8 mouse cellular contexts compared by ENCODE assay signal in the genomic region with DNA sequence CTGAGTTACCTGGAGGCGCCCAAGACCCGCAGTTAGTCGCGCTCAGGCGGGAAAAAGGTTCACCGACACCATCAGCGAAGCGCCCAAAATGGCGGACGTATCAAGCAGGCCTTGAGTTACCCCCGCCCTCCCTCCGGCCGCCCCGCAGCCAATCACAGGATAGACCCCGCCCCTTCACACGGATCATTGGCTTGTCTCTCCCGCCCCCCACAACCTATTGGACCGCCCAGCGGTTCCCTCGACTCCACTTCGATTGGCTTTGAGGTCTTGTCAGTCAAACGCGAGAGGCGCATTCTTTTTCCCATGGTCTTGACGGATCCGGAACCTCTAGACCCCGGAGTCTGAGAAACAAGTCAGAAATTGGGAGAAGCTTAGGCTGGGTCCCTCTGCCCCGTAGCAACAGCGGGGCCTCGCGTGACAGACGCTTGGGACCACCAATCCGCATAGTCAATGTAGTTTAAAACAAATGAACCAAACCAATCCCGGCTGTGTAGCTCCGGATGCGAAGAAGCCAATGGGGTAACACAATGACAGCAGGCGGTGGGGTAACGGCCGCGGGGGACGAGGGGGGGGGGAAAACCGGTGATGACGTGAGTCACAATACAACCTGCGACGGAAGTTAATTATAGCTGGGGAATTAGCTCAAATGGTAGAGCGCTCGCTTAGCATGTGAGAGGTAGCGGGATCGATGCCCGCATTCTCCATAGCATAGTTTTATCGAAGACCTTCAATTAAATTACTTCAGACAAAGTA. TPM values are rescaled to one million over a fixed set of nuclear protein-coding genes. Genes with fewer than 3 reads are reported as not detected.
DNase-seq lines count a peak whose midpoint lies in the region; ATAC-seq and TF ChIP-seq lines count a peak whose summit lies in the region.

A gene (minus strand): TSS at position 118 of the 753 bp plus-strand sequence.

- H3K9ac ChIP-seq in embryonic facial prominence, embryonic 15.5 days, result peak within 1 kb of the TSS; percentile 59
- peak within 1 kb of the TSS; percentile 91 for H3K9ac ChIP-seq in limb, embryonic 14.5 days (ENCODE audit: low read depth, low read length, severe bottlenecking)
- H3K9ac ChIP-seq in midbrain, postnatal 0 days (replicated peaks; ENCODE audit: low read length, poor library complexity, severe bottlenecking), result peak within 1 kb of the TSS; percentile 81

- peaks cover 1% of the 10 kb centered on the region for H3K4me1 ChIP-seq in bone marrow, adult 2 months (ENCODE audit: control insufficient read depth, insufficient read depth, low read length)
- peaks cover 21% of the 10 kb centered on the region for H3K4me1 ChIP-seq in embryonic facial prominence, embryonic 15.5 days
- peaks cover 19% of the 10 kb centered on the region for H3K4me1 ChIP-seq in limb, embryonic 14.5 days (ENCODE audit: control insufficient read depth, insufficient read depth, low read length)
- peaks cover 13% of the 10 kb centered on the region; the same call in 1 of the 2 replicates for H3K4me1 ChIP-seq in midbrain, postnatal 0 days (ENCODE audit: insufficient read depth, low read length)

- no peaks in the 10 kb centered on the region for H3K27me3 ChIP-seq in embryonic facial prominence, embryonic 15.5 days
- no peaks in the 10 kb centered on the region for H3K27me3 ChIP-seq in limb, embryonic 14.5 days (ENCODE audit: control insufficient read depth, insufficient read depth, low read length)
- no peaks in the 10 kb centered on the region for H3K27me3 ChIP-seq in midbrain, postnatal 0 days (ENCODE audit: insufficient read depth, low read length)

- peak; percentile 98 for ATAC-seq in embryonic facial prominence, embryonic 15.5 days (ENCODE audit: insufficient number of reproducible peaks, low FRiP score, low TSS enrichment, low read depth)
- peak; percentile 95 for ATAC-seq in limb, embryonic 14.5 days (ENCODE audit: low FRiP score, low read depth)
- peak; percentile 97 for ATAC-seq in midbrain, postnatal 0 days (ENCODE audit: low FRiP score)

- no peak for TF ChIP-seq CTCF in bone marrow, adult 2 months (IDR thresholded peaks at IDR 0.05; ENCODE audit: control insufficient read depth, insufficient read depth, low read length)
- TF ChIP-seq CTCF in midbrain, postnatal 0 days (IDR thresholded peaks at IDR 0.05), result no peak

- H3K27ac ChIP-seq in bone marrow, adult 2 months (ENCODE audit: control insufficient read depth, insufficient read depth, low read depth, low read length, poor library complexity), result peak within 1 kb of the TSS; percentile 95
- peak within 1 kb of the TSS; percentile 95 for H3K27ac ChIP-seq in embryonic facial prominence, embryonic 15.5 days (replicated peaks)
- H3K27ac ChIP-seq in limb, embryonic 14.5 days (replicated peaks; ENCODE audit: low read depth, low read length), result peak within 1 kb of the TSS; percentile 96
- H3K27ac ChIP-seq in midbrain, postnatal 0 days (ENCODE audit: low read depth, low read length), result peak within 1 kb of the TSS; percentile 92

- peak within 1 kb of the TSS; percentile 80 for H3K4me3 ChIP-seq in bone marrow, adult 2 months (replicated peaks; ENCODE audit: control insufficient read depth, low read depth, low read length)
- peak within 1 kb of the TSS; percentile 78 for H3K4me3 ChIP-seq in embryonic facial prominence, embryonic 15.5 days (replicated peaks)
- H3K4me3 ChIP-seq in limb, embryonic 14.5 days (replicated peaks; ENCODE audit: low read length), result peak within 1 kb of the TSS; percentile 93
- H3K4me3 ChIP-seq in midbrain, postnatal 0 days (ENCODE audit: low read depth, low read length), result peak within 1 kb of the TSS; percentile 95

- WGBS in bone marrow, adult 2 months, result under 1% methylated on average over 51 of the region's 51 CpGs
- under 1% methylated on average over 50 of the region's 51 CpGs for WGBS in embryonic facial prominence, embryonic 15.5 days
- under 1% methylated on average over 45 of the region's 51 CpGs for WGBS in limb, embryonic 14.5 days
- under 1% methylated on average over 49 of the region's 51 CpGs for WGBS in midbrain, postnatal 0 days

- no peaks in the 10 kb centered on the region for H3K9me3 ChIP-seq in embryonic facial prominence, embryonic 15.5 days (replicated peaks)
- H3K9me3 ChIP-seq in limb, embryonic 14.5 days (ENCODE audit: control insufficient read depth, low read length), result no peaks in the 10 kb centered on the region
- no peaks in the 10 kb centered on the region for H3K9me3 ChIP-seq in midbrain, postnatal 0 days (ENCODE audit: low read length)

- DNase-seq in 416B (ENCODE audit: low read depth), result peak; percentile 100
- DNase-seq in heart, adult 8-10 months (ENCODE audit: low spot score), result peak; percentile 98
- peak; percentile 99 for DNase-seq in kidney, adult 9 months
- DNase-seq in limb, embryonic 14.5 days (ENCODE audit: low spot score), result peak; percentile 100
- peak; percentile 100 for DNase-seq in midbrain, postnatal 0 days (ENCODE audit: low spot score)
- DNase-seq in spleen, postnatal 14 days (ENCODE audit: low spot score in 2 of 2), result peak; percentile 94 to 96

- H3K36me3 ChIP-seq in embryonic facial prominence, embryonic 15.5 days, result no peaks in the 10 kb centered on the region
- H3K36me3 ChIP-seq in limb, embryonic 14.5 days (ENCODE audit: control insufficient read depth, insufficient read depth, low read length), result no peaks in the 10 kb centered on the region
- no peaks in the 10 kb centered on the region for H3K36me3 ChIP-seq in midbrain, postnatal 0 days (ENCODE audit: insufficient read depth, low read length)

- H3K4me2 ChIP-seq in embryonic facial prominence, embryonic 15.5 days (replicated peaks), result peak within 1 kb of the TSS; percentile 74
- H3K4me2 ChIP-seq in limb, embryonic 14.5 days (replicated peaks; ENCODE audit: low read depth, low read length, severe bottlenecking), result peak within 1 kb of the TSS; percentile 81
- peak within 1 kb of the TSS; percentile 76 for H3K4me2 ChIP-seq in midbrain, postnatal 0 days (ENCODE audit: low read depth, low read length, poor library complexity, severe bottlenecking)

- peak; percentile 79; the same call in 1 of the 2 replicates for TF ChIP-seq POLR2A in bone marrow, adult 2 months (IDR thresholded peaks at IDR 0.05; ENCODE audit: borderline replicate concordance, control insufficient read depth, low read depth, low read length)
- TF ChIP-seq POLR2A in limb, embryonic 14.5 days (IDR thresholded peaks at IDR 0.05; ENCODE audit: borderline replicate concordance, extremely low read depth, insufficient read depth, insufficient read length), result 0 out of 2 replicates have a peak, but pooled peaks have one; percentile 46

RNA-seq across cellular contexts. Expression of the gene that starts here (rescaled TPM):
- 31.2 and 34.6 TPM in 2 replicates for polyA plus RNA-seq in bone marrow, adult 2 months (2011; ENCODE audit: insufficient read depth, insufficient read length, low replicate concordance, missing spikeins)
- polyA plus RNA-seq in embryonic facial prominence, embryonic 15.5 days (2015; fragmentation: Nextera tagmentation; extraction: Ambion mirVana), result 50.1 and 55.0 TPM in 2 replicates
- total RNA-seq in heart, adult 8-10 months (2022), result 10 to 100 TPM; 67.3 to 84.8 (median 74.2) TPM
- polyA plus RNA-seq in limb, embryonic 14.5 days (2012; rRNA removed), result 78.7 and 80.4 TPM in 2 replicates
- 61.3 and 66.1 TPM in 2 replicates for polyA plus RNA-seq in limb, embryonic 14.5 days (2014; fragmentation: Nextera tagmentation; extraction: Ambion mirVana)
- total RNA-seq in midbrain, postnatal 0 days (2014; rRNA removed), result 98.0 and 111 TPM in 2 replicates
- 31.0 and 32.3 TPM in 2 replicates for polyA plus RNA-seq in midbrain, postnatal 0 days (2015; fragmentation: Nextera tagmentation; extraction: Ambion mirVana)

Comparison
In these comparisons a context has a peak if more than half of its experiments do, and no peak if none do; other contexts are left out.
1. Peak in every context shown above with its lines: DNase-seq, ATAC-seq, H3K4me3 ChIP-seq and H3K27ac ChIP-seq.